Mouse (Mus musculus) lung, adult 2 months (tissue): Measurements from ENCODE around the gene Inpp5f. TPM values are rescaled to one million over a fixed set of nuclear protein-coding genes. Genes with fewer than 3 reads are reported as not detected.
"Not testable (repeated sequence)": the region's sequence is repeated elsewhere in the genome, so short reads cannot be mapped to it uniquely, and the experiment has no call there.

Source experiments
- DNase-seq: peaks from one replicate; pipeline ENCODE4 v3.0.0; 2022
- H3K4me1 ChIP-seq: fragments of 200-500 bp; 2 replicates; pipeline ENCODE4 v1.6.1; 2011; ENCODE audit warnings: low read length; ENCODE audit not compliant: control insufficient read depth, insufficient read depth
- H3K4me3 ChIP-seq: fragments of 200-500 bp; replicated peaks from 2 replicates; pipeline ENCODE3; 2011; ENCODE audit warnings: low read depth, mild to moderate bottlenecking, control low read depth, low read length; ENCODE audit errors: extremely low read depth
- CTCF ChIP-seq: fragments of 200-500 bp; IDR thresholded peaks from 2 replicates; pipeline ENCODE4 v1.5.1; 2011; ENCODE audit warnings: mild to moderate bottlenecking, low read length, control low read depth; ENCODE audit not compliant: insufficient read depth
- POLR2A ChIP-seq: fragments of 200-500 bp; IDR thresholded peaks from 2 replicates; pipeline ENCODE4 v1.6.1; 2011; ENCODE audit warnings: low read depth, mild to moderate bottlenecking, control low read depth, low read length, borderline replicate concordance; ENCODE audit errors: extremely low read depth
- WGBS: fragments of 180-500 bp; shearing (Covaris S2); methylation state at CpG from one replicate; pipeline ENCODE4 v1.1.7; 2018; 5-methylcytosine and 5-hydroxymethylcytosine counted together
- polyA plus RNA-seq: library from polyadenylated mRNA; depleted of rRNA; stranded (reverse); fragments of >200 nt; gene quantifications from 2 replicates; pipeline ENCODE4 v1.2.3, GENCODE M21; 2012; rRNA removed

Inpp5f gene
- 5.4 and 6.7 TPM in 2 replicates for polyA plus RNA-seq

GRCm38 (mm10) chr7:128610897-128611798 is at the start of gene Inpp5f:
Inpp5f (plus strand) TSS chr7:128611328.
- TF ChIP-seq CTCF (no peak), POLR2A (peak; percentile 60; the same call in 1 of the 2 replicates)
- peak; percentile 100 for DNase-seq
- WGBS: 2% methylated on average over 63 of the region's 68 CpGs

DNA sequence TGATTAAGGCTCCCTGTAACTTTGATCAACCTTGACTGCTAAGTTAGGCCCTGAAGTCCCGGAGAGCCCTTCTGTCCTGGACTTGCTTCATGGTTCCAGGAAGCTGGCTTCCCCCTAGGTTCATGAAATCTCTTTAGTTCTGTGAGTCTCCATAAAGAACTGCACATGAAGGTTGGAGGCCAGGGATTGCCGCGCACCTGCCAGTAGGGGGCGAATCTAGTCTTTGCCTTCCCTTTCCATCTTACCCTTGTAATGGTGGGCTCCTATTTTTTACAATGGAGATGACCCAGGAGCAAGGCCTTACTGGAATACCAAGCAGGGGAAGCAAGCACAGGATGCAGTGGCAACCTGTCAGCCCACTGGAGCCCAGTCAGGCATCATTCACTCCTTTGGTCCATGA is 47.8 kb upstream of the Inpp5f start:
- H3K4me3 ChIP-seq: no peak overlapping the region
- TF ChIP-seq CTCF (peak; percentile 75), POLR2A (no peak)
- DNase-seq: peak; percentile 47
- no peaks in the 10 kb centered on the region for H3K4me1 ChIP-seq
- 44% methylated on average over 4 of the region's 4 CpGs for WGBS

More at GRCm38 (mm10) chr7:128610897-128611798, at the start of gene Inpp5f:
- Histone ChIP-seq H3K4me1 (peaks cover 6% of the 10 kb centered on the region; the same call in 1 of the 2 replicates), H3K4me3 (peak within 1 kb of the TSS; percentile 75)

GRCm38 (mm10) chr7:128566311-128566710 is 44.8 kb upstream of the Inpp5f start:
- Histone ChIP-seq H3K4me1 (no peaks in the 10 kb centered on the region), H3K4me3 (no peak overlapping the region)
- TF ChIP-seq CTCF: no peak
- no peak for DNase-seq
- whole genome bisulfite sequencing: 79% methylated on average over 7 of the region's 7 CpGs

GRCm38 (mm10) chr7:128567561-128568244 is 43.4 kb upstream of the Inpp5f start:
- DNase-seq: no peak
- Histone ChIP-seq H3K4me1 (no peaks in the 10 kb centered on the region), H3K4me3 (no peak overlapping the region)
- no peak for TF ChIP-seq CTCF
- no peak for TF ChIP-seq POLR2A
- 89% methylated on average over 8 of the region's 8 CpGs for WGBS

- not testable (repeated sequence) for H3K4me3 ChIP-seq, H3K4me1 ChIP-seq, DNase-seq
- WGBS: 82% methylated on average over 2 of the region's 2 CpGs
Measured at GRCm38 (mm10) chr7:128569429-128569828, 41.7 kb upstream of the Inpp5f start.

DNA sequence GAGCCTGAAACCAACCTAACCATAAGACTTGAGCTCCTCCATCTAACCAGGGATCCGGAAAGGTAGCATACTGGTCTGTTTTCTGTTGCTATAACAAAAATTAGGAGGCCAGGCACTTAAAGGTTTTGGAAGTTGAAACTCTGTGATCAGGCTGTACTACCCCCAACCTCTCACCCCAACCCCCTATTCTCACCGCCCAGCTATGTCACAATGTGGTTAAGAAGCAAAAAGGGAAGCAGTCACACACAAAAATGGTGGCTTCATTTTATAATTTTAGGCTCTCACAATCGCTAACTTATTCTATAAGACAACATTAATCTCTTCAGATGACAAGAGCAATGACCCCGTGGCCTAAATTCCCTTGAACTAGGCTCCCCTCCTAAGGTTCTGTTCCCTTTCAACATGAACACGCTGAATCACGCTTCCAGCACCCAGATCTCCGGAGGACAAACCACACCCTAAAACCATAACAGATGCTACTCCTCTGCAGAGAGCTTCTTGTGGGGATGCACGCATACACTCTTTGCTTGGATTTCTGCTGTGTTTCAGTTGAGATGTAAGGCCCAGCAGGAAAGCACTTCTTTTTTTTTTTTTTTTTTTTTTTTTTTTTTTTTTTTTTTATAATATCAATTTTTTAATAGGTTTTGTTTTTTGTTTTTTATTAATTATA is 41.0 kb upstream of the Inpp5f start:
- no peak for DNase-seq
- no peak overlapping the region for H3K4me3 ChIP-seq
- WGBS: 83% methylated on average over 8 of the region's 8 CpGs
- H3K4me1 ChIP-seq: no peaks in the 10 kb centered on the region
- TF ChIP-seq POLR2A: no peak
- no peak for TF ChIP-seq CTCF

GRCm38 (mm10) chr7:128570657-128571056 is 40.5 kb upstream of the Inpp5f start:
- not testable (repeated sequence) for H3K4me3 ChIP-seq, DNase-seq, H3K4me1 ChIP-seq
- WGBS: 81% methylated on average over 7 of the region's 7 CpGs

- Histone ChIP-seq H3K4me3 (no peak overlapping the region), H3K4me1 (no peaks in the 10 kb centered on the region)
- DNase-seq: no peak
- no peak for TF ChIP-seq POLR2A
- TF ChIP-seq CTCF: no peak
- 77% methylated on average over 4 of the region's 4 CpGs for WGBS
Measured at GRCm38 (mm10) chr7:128572030-128572429, 39.1 kb upstream of the Inpp5f start.

DNA sequence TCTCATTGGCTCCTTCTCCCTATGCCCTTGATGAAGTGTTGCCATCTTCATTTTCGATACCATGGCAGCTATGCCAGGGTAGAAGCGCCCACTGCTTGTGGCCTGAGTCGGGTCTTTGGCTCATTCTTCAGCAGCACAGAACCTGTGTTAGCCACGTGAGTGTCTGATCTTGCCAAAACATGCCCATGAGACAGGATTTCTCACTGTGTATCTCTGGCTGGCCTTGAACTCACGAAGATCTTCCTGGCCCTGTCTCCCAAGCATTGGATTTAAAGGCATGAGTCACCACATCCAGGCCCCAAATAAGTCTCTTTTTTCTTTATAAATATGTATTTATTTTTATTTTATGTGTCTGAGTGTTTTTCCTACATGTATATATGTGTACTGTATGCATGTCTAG is 35.9 kb upstream of the Inpp5f start:
- TF ChIP-seq POLR2A (no peak), CTCF (no peak)
- Histone ChIP-seq H3K4me3 (no peak overlapping the region), H3K4me1 (no peaks in the 10 kb centered on the region)
- no peak for DNase-seq
- 93% methylated on average over 5 of the region's 5 CpGs for WGBS

DNA sequence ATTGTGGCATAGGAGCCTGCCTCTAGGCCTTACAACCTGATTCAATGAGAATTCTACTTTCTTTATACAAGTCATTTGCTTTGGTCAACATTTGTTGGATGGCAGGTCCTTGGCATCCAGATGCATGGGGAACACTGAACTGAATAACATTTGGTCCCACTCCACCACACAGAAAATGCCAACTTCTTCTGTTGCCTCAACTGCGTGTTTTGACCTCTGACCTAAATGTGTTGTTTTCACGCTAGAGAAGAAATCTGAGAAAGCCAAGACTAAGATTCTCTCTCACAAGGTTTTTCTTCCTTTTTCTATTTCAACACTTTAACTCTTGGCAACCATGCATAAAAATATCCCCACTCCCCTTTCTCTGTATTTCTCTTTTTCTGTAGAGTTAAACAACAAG is 35.3 kb upstream of the Inpp5f start:
- H3K4me3 ChIP-seq: no peak overlapping the region
- TF ChIP-seq POLR2A (no peak), CTCF (no peak)
- H3K4me1 ChIP-seq: no peaks in the 10 kb centered on the region
- DNase-seq: no peak
- WGBS: 59% methylated on average over 2 of the region's 2 CpGs
